Mouse (Mus musculus): ENCODE measurements around the gene Rps15.

GRCm38 (mm10) chr10:80271870-80272585, 20.2 kb upstream of the Rps15 start:
- TF ChIP-seq ZNF384 (IDR thresholded peaks at IDR 0.05; ENCODE audit: low read depth, low read length) = no peak
- no peak for TF ChIP-seq HCFC1 (IDR thresholded peaks at IDR 0.05; ENCODE audit: borderline replicate concordance, insufficient read depth, low read length)
- TF ChIP-seq MAFK (IDR thresholded peaks at IDR 0.05; ENCODE audit: insufficient read depth, low read depth, low read length) = no peak
